Mouse (Mus musculus) heart, postnatal 36 days (tissue): ENCODE measurements around the gene Acy3. TPM values are rescaled to one million over a fixed set of nuclear protein-coding genes. Genes with fewer than 3 reads are reported as not detected.
"Not testable (repeated sequence)": the region's sequence is repeated elsewhere in the genome, so short reads cannot be mapped to it uniquely, and the experiment has no call there.

Experiments used
- DNase-seq, 2 experiments: peaks; one replicate each; pipeline ENCODE4 v3.0.0; 2021 to 2022
- intact Hi-C: fragments of 180-260 bp; cut with DNase I; formaldehyde crosslinking; loops from one replicate; pipeline ENCODE4 v1.15.1; 2025
- total RNA-seq, 2 experiments: library from RNA; stranded (reverse); gene quantifications; 2 replicates each; pipeline ENCODE4 v1.2.3; 2021

Acy3 gene
- total RNA-seq, 2 experiments from 2014 or later = 22.8 to 24.4 TPM

DNA sequence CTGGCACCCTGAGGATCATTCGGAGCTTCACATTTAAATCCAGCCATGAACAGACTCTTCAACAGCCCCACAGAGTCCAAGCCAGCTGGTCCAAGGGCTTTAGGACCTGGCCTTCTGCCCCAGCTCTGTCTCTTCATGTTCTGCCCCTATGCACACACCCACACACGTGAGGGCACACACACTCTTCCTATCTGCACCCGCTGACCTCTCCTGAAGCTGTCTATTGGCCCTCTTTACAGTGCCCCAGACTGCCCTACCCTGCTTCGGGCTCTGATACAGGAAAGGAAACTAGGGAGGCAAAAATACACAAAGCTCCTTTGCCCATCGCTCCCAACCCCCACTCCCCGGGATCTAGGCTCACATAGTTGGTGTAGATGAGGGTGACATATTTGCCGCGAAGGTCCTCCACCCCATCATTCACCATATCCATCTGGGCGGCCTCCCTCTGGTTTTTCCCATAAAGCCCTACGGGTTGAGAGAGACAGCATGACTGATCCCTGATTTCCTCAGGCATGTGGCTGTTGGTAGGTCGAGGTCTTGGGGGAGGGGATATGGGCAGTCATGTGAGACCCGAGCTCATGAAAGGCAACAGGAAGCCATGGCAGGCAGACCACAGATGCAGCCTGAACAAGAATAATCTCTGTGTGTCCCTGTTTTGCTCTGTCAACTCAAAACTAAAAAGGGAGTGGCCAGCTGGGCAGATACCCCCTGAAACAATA lies 50.1 kb downstream of the Acy3 start:
- intact Hi-C loops = no loop called here
- no peak for DNase-seq

DNA sequence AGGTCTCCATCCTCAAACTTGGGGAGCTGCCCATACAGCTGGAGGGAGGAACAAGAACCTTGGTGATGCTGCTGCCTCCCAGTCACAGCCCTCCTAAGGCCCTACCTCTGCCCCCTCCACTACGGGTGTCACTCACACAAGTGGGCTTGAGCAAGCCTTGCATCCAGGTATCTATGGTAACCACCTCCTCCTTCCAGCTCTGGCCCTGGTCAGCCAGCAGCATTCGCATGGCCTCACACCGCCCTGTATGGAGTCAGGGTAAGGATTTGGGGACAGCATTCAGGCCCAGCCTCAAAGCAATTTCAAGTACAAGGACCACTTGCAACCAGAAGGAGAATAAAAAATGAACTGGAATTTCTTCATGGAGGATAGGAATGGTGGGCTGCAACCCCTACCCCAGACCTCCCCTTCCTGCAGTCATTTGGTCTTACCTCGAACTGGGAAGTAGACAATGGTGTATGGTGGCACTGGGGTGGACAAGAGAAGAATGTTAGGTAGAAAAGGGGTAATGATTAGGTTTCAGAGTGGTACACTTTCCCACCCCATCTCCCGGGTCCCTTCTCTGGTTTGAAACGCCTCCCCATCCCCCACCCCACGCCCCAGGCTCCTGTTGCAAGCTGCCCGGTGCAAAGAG lies 50.9 kb downstream of the Acy3 start:
- intact Hi-C loops, DNase-seq: not testable (repeated sequence)

DNA sequence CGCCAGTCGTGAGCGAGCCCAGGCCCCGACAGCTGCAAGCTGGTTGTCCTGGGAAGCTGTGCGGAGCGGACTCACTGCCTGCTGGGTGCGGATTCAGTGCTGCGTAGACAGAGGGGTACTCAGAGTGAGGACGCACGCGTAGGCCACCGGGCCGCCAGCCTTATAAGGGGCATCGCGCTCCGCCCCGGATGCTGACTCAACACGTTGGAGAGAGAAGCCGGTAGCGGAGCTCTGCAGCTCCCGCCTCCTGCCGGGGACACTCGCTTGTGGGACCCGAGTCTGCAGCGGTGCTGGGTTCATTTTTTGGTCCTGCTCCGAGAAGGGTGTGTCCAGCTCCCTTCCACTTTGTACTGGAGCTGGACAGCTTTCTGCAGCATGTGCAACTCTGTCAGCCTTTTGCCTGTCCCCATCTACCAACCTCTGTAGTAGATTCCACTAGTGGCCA lies 51.4 kb downstream of the Acy3 start, which contains the start of gene Gstp1:
Gene Gstp1, minus strand, starts transcription at position 198 of the 445 bp plus-strand sequence.
- intact Hi-C loops = no loop called here
- DNase-seq = peak; percentile 91 to 92

Other genes with a start within 250 kb of the Acy3 start
- 10 to 100 TPM; 31.0 to 34.2 TPM for gene Kmt5b, start 219.1 kb upstream of the Acy3 start, total RNA-seq
- 10 to 100 TPM; 10.5 to 11.5 TPM for gene Chka, start 134.8 kb upstream of the Acy3 start, total RNA-seq
- gene Tcirg1, start 79.4 kb upstream of the Acy3 start, total RNA-seq = 10 to 100 TPM in 1 of 2 experiments, 1 to 10 TPM in 1; 9.1 to 17.7 TPM
- 100 to 1,000 TPM; 508 to 532 TPM for gene Ndufs8, start 73.8 kb upstream of the Acy3 start, total RNA-seq
- gene Aldh3b1, start 56.8 kb upstream of the Acy3 start, total RNA-seq = 1 to 10 TPM; 1.5 to 1.6 TPM
- 10 to 100 TPM; 16.9 to 20.6 TPM for gene Unc93b1, start 51.4 kb upstream of the Acy3 start, total RNA-seq
- gene Aldh3b3, start 27.9 kb upstream of the Acy3 start, total RNA-seq = under 1 TPM; 0.38 to 0.56 TPM
- under 1 TPM in 1 of 2 experiments, not detected in 1; 0.39 TPM for gene Aldh3b2, start 14.2 kb upstream of the Acy3 start, total RNA-seq
- not detected for gene Tbx10, start 6.2 kb downstream of the Acy3 start, total RNA-seq
- gene Nudt8, start 14.0 kb downstream of the Acy3 start, total RNA-seq = 100 to 1,000 TPM; 126 to 140 TPM
- 1 to 10 TPM; 1.3 to 1.4 TPM for gene Gm49405, start 14.1 kb downstream of the Acy3 start, total RNA-seq
- 100 to 1,000 TPM; 174 to 196 TPM for gene Doc2g, start 16.7 kb downstream of the Acy3 start, total RNA-seq
- 1,000 to 10,000 TPM; 1,111 to 1,164 TPM for gene Ndufv1, start 26.2 kb downstream of the Acy3 start, total RNA-seq
- 100 to 1,000 TPM; 339 to 350 TPM for gene Gstp1, start 51.4 kb downstream of the Acy3 start, total RNA-seq
- 100 to 1,000 TPM; 120 to 124 TPM for gene Gstp2, start 59.5 kb downstream of the Acy3 start, total RNA-seq
- gene Gstp3, start 73.0 kb downstream of the Acy3 start, total RNA-seq = not detected
- not detected for gene Cabp2, start 95.0 kb downstream of the Acy3 start, total RNA-seq
- gene Cdk2ap2, start 110.6 kb downstream of the Acy3 start, total RNA-seq = 10 to 100 TPM; 35.3 to 39.1 TPM
- gene Pitpnm1, start 113.4 kb downstream of the Acy3 start, total RNA-seq = 10 to 100 TPM; 20.7 to 22.9 TPM
- 10 to 100 TPM; 56.8 to 64.0 TPM for gene Aip, start 139.3 kb downstream of the Acy3 start, total RNA-seq
- gene Gpr152, start 153.2 kb downstream of the Acy3 start, total RNA-seq = not detected
- gene Cabp4, start 157.5 kb downstream of the Acy3 start, total RNA-seq = under 1 TPM in 1 of 2 experiments, not detected in 1; 0.19 TPM
- 10 to 100 TPM; 52.4 to 55.6 TPM for gene Coro1b, start 162.0 kb downstream of the Acy3 start, total RNA-seq
- 1 to 10 TPM; 1.1 to 1.3 TPM for gene Ptprcap, start 167.0 kb downstream of the Acy3 start, total RNA-seq
- 10 to 100 TPM; 16.4 to 18.8 TPM for gene Rps6kb2, start 176.8 kb downstream of the Acy3 start, total RNA-seq
- gene Carns1, start 188.9 kb downstream of the Acy3 start, total RNA-seq = 10 to 100 TPM; 29.4 to 33.7 TPM
- gene Tbc1d10c, start 204.7 kb downstream of the Acy3 start, total RNA-seq = 10 to 100 TPM in 1 of 2 experiments, 1 to 10 TPM in 1; 6.6 to 11.1 TPM
- gene Ppp1ca, start 205.5 kb downstream of the Acy3 start, total RNA-seq = 100 to 1,000 TPM; 326 to 332 TPM
- 1 to 10 TPM; 5.2 to 5.3 TPM for gene Rad9a, start 215.1 kb downstream of the Acy3 start, total RNA-seq
- 1 to 10 TPM in 1 of 2 experiments, under 1 TPM in 1; 0.51 to 1.2 TPM for gene Clcf1, start 227.7 kb downstream of the Acy3 start, total RNA-seq
- gene AC109138.7, start 227.8 kb downstream of the Acy3 start, total RNA-seq = not detected
- gene Pold4, start 245.3 kb downstream of the Acy3 start, total RNA-seq = 10 to 100 TPM; 11.9 to 13.7 TPM